In the genomic region with DNA sequence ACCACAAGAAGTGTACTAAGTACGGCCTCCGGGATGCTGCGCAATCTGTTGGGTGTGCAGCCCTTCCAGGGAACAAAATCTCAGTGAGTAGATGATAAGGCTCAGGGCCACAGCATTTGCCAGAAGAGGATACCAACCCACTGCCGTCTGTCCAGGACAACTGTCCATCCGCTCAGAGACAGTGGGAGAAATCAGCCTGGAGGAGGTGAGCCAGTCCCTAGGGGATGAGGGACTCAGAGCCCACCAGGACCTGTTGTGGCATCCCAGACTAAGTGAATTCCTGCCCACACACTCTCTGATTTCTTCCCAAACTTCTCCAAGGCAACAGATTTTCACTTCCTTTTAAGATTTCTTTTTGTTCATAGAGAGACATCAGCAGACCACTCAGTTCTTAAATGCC, we compare ENCODE assay signal across 14 mouse cellular contexts.
DNase-seq lines count a peak whose midpoint lies in the region.
"Had no signal": no experiment of that assay in that cellular context is flagged by ENCODE, and none has a peak within 500 bp of the region (broad histone marks: within the 10 kb centered on the region; RNA-seq: fewer than 3 reads in every experiment).

No protein-coding gene starts in this region.

- peak; percentile 43 to 49 for DNase-seq in layer of hippocampus, adult 18-20 months (ENCODE audit: low spot score in 2 of 2)
- no peak for DNase-seq in layer of hippocampus, postnatal 10 days (ENCODE audit: low spot score in 2 of 2)
- peak; percentile 35 to 40 for DNase-seq in layer of hippocampus, postnatal 36 days
- DNase-seq in layer of hippocampus, postnatal 25 days (ENCODE audit: extremely low spot score in 1 of 2, low spot score in 1 of 2): no peak
- peak; percentile 45 to 47 for DNase-seq in right cerebral cortex, postnatal 10 days (ENCODE audit: low spot score in 2 of 2)
- no peak for DNase-seq in right cerebral cortex, postnatal 4 days
- no peak for DNase-seq in cerebellum, postnatal 36 days
- DNase-seq: adrenal gland, adult 2 months; adrenal gland, postnatal 14 days; cerebellum, adult 11-12 months; cerebellum, adult 8-10 months; cerebellum, postnatal 10 days; gastrocnemius, postnatal 25 days; heart, adult 2 months had no signal

Comparison
In these comparisons a context has a peak if more than half of its experiments do, and no peak if none do; other contexts are left out.
1. DNase-seq: peak in layer of hippocampus, adult 18-20 months (2 of 2), layer of hippocampus, postnatal 36 days (2 of 2) and right cerebral cortex, postnatal 10 days (2 of 2); none in layer of hippocampus, postnatal 10 days (0 of 2), layer of hippocampus, postnatal 25 days (0 of 2), right cerebral cortex, postnatal 4 days (single experiment) and cerebellum, postnatal 36 days (0 of 2).